Mouse (Mus musculus): ENCODE data around the gene Fam168b.

GRCm38 (mm10) chr1:34821411-34821810, 21.5 kb downstream of the Fam168b start:
- TF ChIP-seq EP300 (IDR thresholded peaks at IDR 0.05; ENCODE audit: insufficient read depth, low read depth, low read length) = no peak
- no peak for TF ChIP-seq POLR2A (IDR thresholded peaks at IDR 0.05; ENCODE audit: insufficient read depth, low read length)
